Mouse (Mus musculus) limb, embryonic 11.5 days (tissue): ENCODE measurements around the gene Syngr2. TPM values are rescaled to one million over a fixed set of nuclear protein-coding genes. Genes with fewer than 3 reads are reported as not detected.

ENCODE experiments used
- ATAC-seq: fragments of 200-750 bp; cut with Nextera tagmentation; 2 replicates; pipeline ENCODE4 v1.8.0; 2017; ENCODE audit warnings: low read depth; ENCODE audit not compliant: insufficient number of reproducible peaks, low FRiP score, low TSS enrichment
- DNase-seq: peaks from one replicate; pipeline ENCODE4 v3.0.0-alpha.2; 2015; ENCODE audit warnings: low spot score
- H3K27ac ChIP-seq: fragments of 300-500 bp; sonication (generic); replicated peaks from 2 replicates; pipeline ENCODE4 v1.5.1; 2014; ENCODE audit warnings: low read depth, mild to moderate bottlenecking, low read length
- H3K27me3 ChIP-seq: fragments of 300-500 bp; sonication (generic); 2 replicates; pipeline ENCODE4 v1.6.1; 2014; ENCODE audit warnings: mild to moderate bottlenecking, low read length, mixed read lengths; ENCODE audit not compliant: control insufficient read depth, insufficient read depth
- H3K36me3 ChIP-seq: fragments of 300-500 bp; sonication (generic); 2 replicates; pipeline ENCODE4 v1.6.1; 2014; ENCODE audit warnings: mild to moderate bottlenecking, low read length, moderate library complexity, mixed read lengths; ENCODE audit not compliant: control insufficient read depth, insufficient read depth
- H3K4me1 ChIP-seq: fragments of 300-500 bp; sonication (generic); 2 replicates; pipeline ENCODE4 v1.6.1; 2014; ENCODE audit warnings: low read length, mixed read lengths; ENCODE audit not compliant: control insufficient read depth, insufficient read depth
- H3K4me2 ChIP-seq: fragments of 300-500 bp; sonication (generic); 2 replicates; pipeline ENCODE4 v1.6.1; 2014; ENCODE audit warnings: low read depth, mild to moderate bottlenecking, moderate library complexity; ENCODE audit not compliant: severe bottlenecking
- H3K4me3 ChIP-seq: fragments of 300-500 bp; sonication (generic); 2 replicates; pipeline ENCODE4 v1.5.1; 2014; ENCODE audit warnings: low read depth, low read length
- H3K9ac ChIP-seq: fragments of 300-500 bp; sonication (generic); 2 replicates; pipeline ENCODE4 v1.6.1; 2014; ENCODE audit warnings: mild to moderate bottlenecking, low read length
- H3K9me3 ChIP-seq: fragments of 300-500 bp; sonication (generic); 2 replicates; pipeline ENCODE4 v1.6.1; 2016; ENCODE audit warnings: low read length; ENCODE audit not compliant: control insufficient read depth
- WGBS: fragments of 180-500 bp; shearing (Covaris S2); extraction: QIAGEN DNeasy Blood & Tissue Kit; methylation state at CpG from one replicate; pipeline ENCODE4 v1.1.7; 2014; 5-methylcytosine and 5-hydroxymethylcytosine counted together
- polyA plus RNA-seq: library from polyadenylated mRNA; unstranded; fragments of >200 nt; fragmentation: Nextera tagmentation; extraction: Ambion mirVana; gene quantifications from 2 replicates; pipeline ENCODE4 v1.2.1, GENCODE M21; 2014

The Syngr2 gene
- polyA plus RNA-seq, 1 experiment from 2014 or later, result 33.2 TPM

DNA sequence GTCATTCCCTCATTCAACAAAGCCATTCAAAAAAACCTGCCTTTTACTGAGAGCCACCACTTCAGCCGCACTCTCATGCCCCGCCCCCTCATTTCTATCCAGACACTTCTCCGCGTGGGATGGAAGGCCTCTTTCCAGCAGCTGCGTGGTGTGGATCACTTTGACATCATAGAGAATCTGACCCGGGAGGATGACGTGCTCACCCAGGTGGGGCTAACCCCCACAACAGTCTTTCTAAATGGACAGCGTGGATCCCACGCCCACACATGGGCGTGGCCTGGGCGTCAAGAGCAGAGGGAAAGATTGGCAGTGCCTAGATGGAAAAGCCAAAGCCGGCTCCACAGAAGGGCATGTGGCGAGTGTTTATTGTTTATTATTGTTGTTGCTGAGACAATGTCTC, 26.8 kb downstream of the Syngr2 start:
- 35% methylated on average over 13 of the region's 13 CpGs for WGBS
- Histone ChIP-seq H3K4me2 (no peak overlapping the region; the same call in 1 of the 2 replicates), H3K4me1 (no peaks in the 10 kb centered on the region; the same call in 1 of the 2 replicates), H3K27ac (no peak overlapping the region), H3K4me3 (no peak overlapping the region), H3K9ac (no peak overlapping the region), H3K27me3 (no peaks in the 10 kb centered on the region), H3K9me3 (no peaks in the 10 kb centered on the region), H3K36me3 (no peaks in the 10 kb centered on the region)
- ATAC-seq, result no peak
- DNase-seq, result peak; percentile 33

DNA sequence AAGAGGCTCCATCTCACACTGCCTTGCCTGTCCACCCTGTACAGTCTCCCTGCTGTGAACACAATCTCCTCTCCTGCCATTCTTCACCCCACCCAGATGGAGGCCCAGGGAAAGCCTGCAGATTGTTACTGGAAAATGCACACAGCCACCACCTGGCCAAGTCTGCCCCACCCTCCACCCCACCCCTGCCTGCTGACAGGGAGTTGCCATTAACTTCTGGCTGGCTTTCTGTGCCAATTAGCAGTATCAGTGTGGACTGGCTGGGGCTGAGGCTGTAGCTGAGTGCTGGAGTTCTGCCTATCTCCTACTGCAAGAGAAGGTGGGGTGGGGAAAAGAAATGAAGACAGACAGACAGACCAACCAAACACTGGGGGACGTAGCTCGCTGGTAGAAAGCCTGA, 29.1 kb downstream of the Syngr2 start:
- Histone ChIP-seq H3K4me3 (no peak overlapping the region), H3K9ac (no peak overlapping the region), H3K27me3 (no peaks in the 10 kb centered on the region), H3K9me3 (no peaks in the 10 kb centered on the region), H3K36me3 (no peaks in the 10 kb centered on the region), H3K4me2 (no peak overlapping the region), H3K27ac (no peak overlapping the region), H3K4me1 (no peaks in the 10 kb centered on the region)
- no peak for ATAC-seq
- no peak for DNase-seq
- WGBS, result 69% methylated on average over 2 of the region's 2 CpGs

DNA sequence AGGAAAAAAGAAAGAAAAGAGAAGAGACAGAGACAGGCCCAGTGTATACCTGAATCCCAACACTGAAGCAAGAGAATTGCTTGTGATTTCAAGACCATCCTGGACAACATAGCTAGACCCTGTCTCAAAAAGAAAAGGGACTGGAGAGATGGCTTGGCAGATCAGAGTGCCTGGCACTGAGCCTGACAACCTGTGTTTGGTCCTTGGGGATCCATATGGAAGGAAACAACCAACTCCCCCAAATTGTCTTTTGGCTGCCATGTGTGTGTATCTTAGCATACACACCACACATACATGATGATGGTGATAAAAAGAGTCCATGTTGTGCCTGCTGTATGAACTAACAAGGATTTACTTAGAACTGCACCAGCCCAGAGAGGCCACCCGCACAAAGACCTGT, 29.6 kb downstream of the Syngr2 start:
- DNase-seq, result no peak
- Histone ChIP-seq H3K9ac (no peak overlapping the region), H3K27ac (no peak overlapping the region), H3K27me3 (no peaks in the 10 kb centered on the region), H3K4me3 (no peak overlapping the region), H3K9me3 (no peaks in the 10 kb centered on the region), H3K4me2 (no peak overlapping the region), H3K36me3 (no peaks in the 10 kb centered on the region), H3K4me1 (no peaks in the 10 kb centered on the region)
- no peak for ATAC-seq
- 75% methylated on average over 1 of the region's 1 CpGs for WGBS

- 48% methylated on average over 1 of the region's 1 CpGs for WGBS
- Histone ChIP-seq H3K4me1 (no peaks in the 10 kb centered on the region), H3K27me3 (no peaks in the 10 kb centered on the region), H3K36me3 (no peaks in the 10 kb centered on the region), H3K9ac (no peak overlapping the region), H3K9me3 (no peaks in the 10 kb centered on the region), H3K4me3 (no peak overlapping the region), H3K27ac (no peak overlapping the region), H3K4me2 (no peak overlapping the region)
- ATAC-seq (no peak), DNase-seq (no peak)
Observed at GRCm38 (mm10) chr11:117840910-117841309, 31.4 kb downstream of the Syngr2 start.

- 89% methylated on average over 2 of the region's 2 CpGs for WGBS
- Histone ChIP-seq H3K9ac (no peak overlapping the region), H3K9me3 (no peaks in the 10 kb centered on the region), H3K4me3 (no peak overlapping the region), H3K4me1 (0 out of 2 replicates have a peak, but pooled peaks cover 3% of the 10 kb centered on the region), H3K27ac (no peak overlapping the region), H3K4me2 (no peak overlapping the region), H3K36me3 (no peaks in the 10 kb centered on the region), H3K27me3 (no peaks in the 10 kb centered on the region)
- ATAC-seq, result no peak
- DNase-seq, result no peak
Observed at GRCm38 (mm10) chr11:117843434-117843833, 34.0 kb downstream of the Syngr2 start.

DNA sequence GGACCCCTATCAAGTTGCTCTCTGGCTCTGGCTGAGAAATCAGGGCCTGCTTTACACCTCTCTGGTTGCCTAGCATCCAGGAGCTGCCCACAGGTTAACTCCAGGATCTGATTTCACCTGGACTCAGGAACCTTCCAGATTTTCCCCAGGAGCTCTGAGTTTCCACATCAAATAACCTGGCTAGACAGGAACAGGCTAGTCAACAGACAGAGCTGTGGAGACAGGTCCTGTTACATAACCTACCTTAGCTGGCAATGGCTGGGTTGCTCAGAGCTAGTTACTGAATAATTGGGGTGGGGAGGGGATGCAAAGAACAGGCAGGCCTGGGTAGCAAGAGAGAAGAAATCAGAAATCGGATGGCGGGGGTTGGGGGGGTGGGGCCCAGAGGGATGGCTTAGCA, 35.5 kb downstream of the Syngr2 start:
- no peak overlapping the region for H3K4me3 ChIP-seq
- ATAC-seq (no peak), DNase-seq (no peak)
- no peak overlapping the region for H3K9ac ChIP-seq
- H3K27ac ChIP-seq, result no peak overlapping the region
- H3K36me3 ChIP-seq, result no peaks in the 10 kb centered on the region
- no peak overlapping the region for H3K4me2 ChIP-seq
- H3K9me3 ChIP-seq, result no peaks in the 10 kb centered on the region
- peaks cover 6% of the 10 kb centered on the region for H3K4me1 ChIP-seq
- no peaks in the 10 kb centered on the region for H3K27me3 ChIP-seq
- WGBS, result 78% methylated on average over 2 of the region's 2 CpGs

- no peak overlapping the region for H3K9ac ChIP-seq
- H3K27me3 ChIP-seq, result no peaks in the 10 kb centered on the region
- peaks cover 12% of the 10 kb centered on the region for H3K4me1 ChIP-seq
- H3K27ac ChIP-seq, result no peak overlapping the region
- no peak overlapping the region for H3K4me2 ChIP-seq
- no peak overlapping the region for H3K4me3 ChIP-seq
- no peaks in the 10 kb centered on the region for H3K36me3 ChIP-seq
- H3K9me3 ChIP-seq, result no peaks in the 10 kb centered on the region
- DNase-seq (no peak), ATAC-seq (no peak)
- WGBS, result 89% methylated on average over 2 of the region's 2 CpGs
Observed at GRCm38 (mm10) chr11:117845651-117846050, 36.2 kb downstream of the Syngr2 start.

- no peaks in the 10 kb centered on the region for H3K9me3 ChIP-seq
- DNase-seq (no peak), ATAC-seq (no peak)
- no peak overlapping the region for H3K4me3 ChIP-seq
- no peak overlapping the region for H3K27ac ChIP-seq
- H3K4me1 ChIP-seq, result peaks cover 12% of the 10 kb centered on the region
- H3K4me2 ChIP-seq, result no peak overlapping the region
- no peak overlapping the region for H3K9ac ChIP-seq
- 68% methylated on average over 5 of the region's 5 CpGs for WGBS
- no peaks in the 10 kb centered on the region for H3K27me3 ChIP-seq
- peaks cover 2% of the 10 kb centered on the region; the same call in 1 of the 2 replicates for H3K36me3 ChIP-seq
Observed at GRCm38 (mm10) chr11:117846640-117847039, 37.2 kb downstream of the Syngr2 start.

- H3K9ac ChIP-seq, result no peak overlapping the region
- ATAC-seq, result no peak
- H3K27ac ChIP-seq, result no peak overlapping the region
- DNase-seq, result no peak
- no peaks in the 10 kb centered on the region for H3K27me3 ChIP-seq
- no peaks in the 10 kb centered on the region for H3K9me3 ChIP-seq
- no peak overlapping the region for H3K4me3 ChIP-seq
- H3K36me3 ChIP-seq, result peaks cover 8% of the 10 kb centered on the region
- WGBS, result 79% methylated on average over 7 of the region's 7 CpGs
- peaks cover 12% of the 10 kb centered on the region for H3K4me1 ChIP-seq
- peak overlapping the region; percentile 73; the same call in 1 of the 2 replicates for H3K4me2 ChIP-seq
Observed at GRCm38 (mm10) chr11:117847593-117848215, 38.2 kb downstream of the Syngr2 start.
